ENCODE assay signal across 8 mouse cellular contexts in the genomic region with DNA sequence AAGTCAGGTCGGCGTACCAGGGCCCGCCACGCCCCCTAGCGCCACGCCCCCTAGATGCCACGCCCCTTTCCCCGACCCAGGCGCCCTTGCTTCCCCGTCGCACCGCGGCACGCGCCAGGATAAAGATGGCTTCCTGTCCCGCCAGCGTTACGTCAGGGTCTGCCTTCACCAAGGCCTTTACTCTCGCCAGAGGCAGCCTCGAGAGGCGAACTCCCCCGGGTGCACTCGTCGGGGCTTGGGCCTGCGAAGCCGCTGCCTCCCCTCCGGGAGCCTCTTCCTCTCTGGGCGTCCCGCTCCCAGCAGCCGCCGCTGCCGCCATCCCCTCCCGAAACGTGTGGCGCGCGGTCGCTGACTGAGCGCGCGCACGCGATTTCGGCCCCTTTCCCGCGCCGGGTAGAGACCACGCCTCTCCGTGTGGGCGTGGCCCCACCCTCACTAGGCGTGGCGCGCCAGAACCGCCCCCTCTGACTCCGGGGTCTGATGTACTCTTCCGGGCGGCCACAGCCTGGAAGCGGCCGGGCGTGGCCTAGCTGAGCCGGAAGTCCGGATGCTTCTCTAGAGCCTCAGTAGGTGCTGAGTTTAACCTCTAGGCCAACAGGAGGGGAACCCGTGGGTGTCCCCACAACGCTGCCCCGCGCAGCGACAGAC. TPM values are rescaled to one million over a fixed set of nuclear protein-coding genes. Genes with fewer than 3 reads are reported as not detected.
DNase-seq lines count a peak whose midpoint lies in the region; ATAC-seq and TF ChIP-seq lines count a peak whose summit lies in the region.

No protein-coding gene starts in this region.

- WGBS in forebrain, embryonic 13.5 days: under 1% methylated on average over 66 of the region's 67 CpGs
- under 1% methylated on average over 65 of the region's 67 CpGs for WGBS in neural tube, embryonic 15.5 days

- no peaks in the 10 kb centered on the region for H3K27me3 ChIP-seq in E14TG2a.4 (ENCODE audit: insufficient read depth, low read length)
- H3K27me3 ChIP-seq in forebrain, embryonic 13.5 days: no peaks in the 10 kb centered on the region
- H3K27me3 ChIP-seq in neural tube, embryonic 15.5 days (replicated peaks): no peaks in the 10 kb centered on the region

- no peak for TF ChIP-seq CTCF in E14TG2a.4 (conservative IDR thresholded peaks at IDR 0.05; ENCODE audit: low read length)

- peaks cover 50% of the 10 kb centered on the region for H3K4me1 ChIP-seq in E14TG2a.4 (replicated peaks; ENCODE audit: low read depth, low read length)
- peaks cover 15% of the 10 kb centered on the region; the same call in 1 of the 2 replicates for H3K4me1 ChIP-seq in forebrain, embryonic 13.5 days
- peaks cover 11% of the 10 kb centered on the region for H3K4me1 ChIP-seq in neural tube, embryonic 15.5 days

- no peaks in the 10 kb centered on the region for H3K9me3 ChIP-seq in E14TG2a.4 (ENCODE audit: low read length)
- no peaks in the 10 kb centered on the region for H3K9me3 ChIP-seq in forebrain, embryonic 13.5 days (replicated peaks)
- no peaks in the 10 kb centered on the region for H3K9me3 ChIP-seq in neural tube, embryonic 15.5 days (replicated peaks)

- H3K36me3 ChIP-seq in E14TG2a.4 (ENCODE audit: insufficient read depth, low read length): peaks cover 45% of the 10 kb centered on the region
- peaks cover 9% of the 10 kb centered on the region for H3K36me3 ChIP-seq in forebrain, embryonic 13.5 days (ENCODE audit: poor library complexity, severe bottlenecking)
- H3K36me3 ChIP-seq in neural tube, embryonic 15.5 days: no peaks in the 10 kb centered on the region; the same call in 1 of the 2 replicates

- intact Hi-C loops in heart, postnatal 14 days (cut with DNase I): no loop called here

- peak; percentile 94 for DNase-seq in c-Kit-positive CD71-positive TER-119-positive erythroid progenitor cells, embryonic 14.5 days (ENCODE audit: low spot score)
- DNase-seq in heart, postnatal 14 days: peak; percentile 95 to 98
- DNase-seq in layer of hippocampus, adult 11-12 months (ENCODE audit: low spot score): peak; percentile 93
- peak; percentile 94 to 96 for DNase-seq in lung, adult 18-20 months
- DNase-seq in testis, postnatal 14 days (ENCODE audit: low spot score): peak; percentile 97

- H3K4me3 ChIP-seq in E14TG2a.4 (replicated peaks; ENCODE audit: low read length): peak overlapping the region; percentile 87
- peak overlapping the region; percentile 70 for H3K4me3 ChIP-seq in forebrain, embryonic 13.5 days
- peak overlapping the region; percentile 72 for H3K4me3 ChIP-seq in neural tube, embryonic 15.5 days (replicated peaks)

- peak overlapping the region; percentile 90 for H3K27ac ChIP-seq in forebrain, embryonic 13.5 days
- H3K27ac ChIP-seq in neural tube, embryonic 15.5 days (replicated peaks): peak overlapping the region; percentile 93

- H3K9ac ChIP-seq in forebrain, embryonic 13.5 days: peak overlapping the region; percentile 84
- H3K9ac ChIP-seq in neural tube, embryonic 15.5 days (replicated peaks): peak overlapping the region; percentile 79

- ATAC-seq in forebrain, embryonic 13.5 days: peak; percentile 98
- ATAC-seq in neural tube, embryonic 15.5 days (ENCODE audit: low FRiP score): peak; percentile 99

- H3K4me2 ChIP-seq in forebrain, embryonic 13.5 days: peak overlapping the region; percentile 65
- H3K4me2 ChIP-seq in neural tube, embryonic 15.5 days: peak overlapping the region; percentile 78

RNA-seq across cellular contexts. Expression of a gene that starts 52.5 kb away (rescaled TPM):
- polyA plus RNA-seq in forebrain, embryonic 13.5 days (2015; fragmentation: Nextera tagmentation; extraction: Ambion mirVana): 94.9 and 95.0 TPM in 2 replicates
- total RNA-seq in heart, postnatal 14 days (2021): 10 to 100 TPM; 16.2 to 21.1 TPM
- polyA plus RNA-seq in neural tube, embryonic 15.5 days (2015; fragmentation: Nextera tagmentation; extraction: Ambion mirVana): 143 and 150 TPM in 2 replicates

Comparison
In these comparisons a context has a peak if more than half of its experiments do, and no peak if none do; other contexts are left out.
1. Peak in every context shown above with its lines: DNase-seq, ATAC-seq, H3K4me3 ChIP-seq and H3K27ac ChIP-seq.